Mouse (Mus musculus): ENCODE data around the gene Hcar1.

DNA sequence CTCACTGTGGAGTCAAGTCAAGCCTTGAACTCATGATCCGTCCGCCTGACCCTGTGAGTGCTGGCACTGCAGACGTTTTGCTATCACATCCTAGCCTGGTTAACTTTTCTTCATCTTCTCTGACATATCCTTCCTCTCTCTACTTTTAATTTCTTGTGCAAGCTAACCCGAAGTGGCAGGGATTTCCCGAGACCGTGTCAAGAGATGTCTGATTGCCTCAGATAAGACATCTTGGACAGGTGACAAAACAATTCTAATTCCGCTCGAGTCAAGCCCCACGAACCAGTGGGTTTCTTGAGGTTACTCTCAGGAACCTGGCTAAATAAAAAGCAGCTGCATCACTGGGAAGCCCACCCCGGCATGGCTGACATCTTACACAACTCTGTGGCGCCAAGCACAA, 21.0 kb downstream of the Hcar1 start:
- no peak for TF ChIP-seq GATA1 (IDR thresholded peaks at IDR 0.05; ENCODE audit: borderline replicate concordance, low read length)
- TF ChIP-seq FLI1 (IDR thresholded peaks at IDR 0.05; ENCODE audit: low read length) = no peak

Data from megakaryocyte, embryonic 14.5 days (primary cell).